Mouse (Mus musculus) T-helper 1 cell (primary cell): ENCODE results near the gene Psen1.

Experiments used
- in situ Hi-C: fragments of 300-600 bp; cut with MboI, MseI; formaldehyde crosslinking; loops from one replicate; pipeline ENCODE4 v1.15.1; 2025; ENCODE audit warnings: high pct_unique_total_duplicates

Psen1 gene

GRCm38 (mm10) chr12:83775621-83776020 is 87.7 kb downstream of the Psen1 start:
- in situ Hi-C loops: no loop called here

GRCm38 (mm10) chr12:83776766-83777165 is 88.8 kb downstream of the Psen1 start:
- in situ Hi-C loops: no loop called here

DNA sequence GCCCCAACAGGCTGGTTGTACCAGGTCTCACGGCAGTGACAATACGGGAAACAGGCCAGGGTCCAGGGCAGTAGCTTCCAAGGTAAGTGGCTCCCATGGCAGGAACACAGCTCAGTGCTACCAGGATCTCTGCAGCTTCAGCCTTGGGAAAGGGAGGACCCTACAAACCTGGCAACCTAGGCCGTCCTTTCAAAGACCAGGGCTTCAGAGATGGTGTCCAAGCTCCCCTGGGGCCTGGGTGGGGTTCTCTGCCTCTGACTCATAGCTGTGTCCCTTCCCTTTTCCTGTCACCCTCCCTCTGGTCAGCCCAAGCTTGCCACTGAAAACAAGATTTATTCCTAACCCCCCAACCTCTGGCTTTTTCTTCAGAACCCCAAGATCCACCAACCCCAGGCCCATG is 92.2 kb downstream of the Psen1 start:
- in situ Hi-C loops: no loop called here

DNA sequence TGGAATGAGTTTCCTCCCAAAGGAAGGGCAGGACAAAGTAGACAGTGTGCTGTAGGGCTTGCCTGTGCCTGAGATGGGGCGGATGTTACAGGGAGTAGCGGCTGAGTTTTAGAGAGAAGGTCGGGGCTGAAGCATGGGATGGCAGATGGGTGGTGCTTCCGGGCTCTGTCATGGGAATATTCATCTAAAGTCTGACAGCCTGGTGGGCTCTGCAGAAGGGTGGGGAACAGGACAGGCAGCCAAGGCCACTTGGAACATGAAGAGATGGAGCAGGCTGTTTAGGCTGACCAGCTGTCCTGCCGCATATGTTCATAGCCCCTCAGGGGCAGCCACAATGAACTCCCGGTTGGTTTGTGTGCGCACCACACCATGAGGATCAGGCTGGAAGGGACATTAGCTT is 93.3 kb downstream of the Psen1 start:
- in situ Hi-C loops: no loop called here

DNA sequence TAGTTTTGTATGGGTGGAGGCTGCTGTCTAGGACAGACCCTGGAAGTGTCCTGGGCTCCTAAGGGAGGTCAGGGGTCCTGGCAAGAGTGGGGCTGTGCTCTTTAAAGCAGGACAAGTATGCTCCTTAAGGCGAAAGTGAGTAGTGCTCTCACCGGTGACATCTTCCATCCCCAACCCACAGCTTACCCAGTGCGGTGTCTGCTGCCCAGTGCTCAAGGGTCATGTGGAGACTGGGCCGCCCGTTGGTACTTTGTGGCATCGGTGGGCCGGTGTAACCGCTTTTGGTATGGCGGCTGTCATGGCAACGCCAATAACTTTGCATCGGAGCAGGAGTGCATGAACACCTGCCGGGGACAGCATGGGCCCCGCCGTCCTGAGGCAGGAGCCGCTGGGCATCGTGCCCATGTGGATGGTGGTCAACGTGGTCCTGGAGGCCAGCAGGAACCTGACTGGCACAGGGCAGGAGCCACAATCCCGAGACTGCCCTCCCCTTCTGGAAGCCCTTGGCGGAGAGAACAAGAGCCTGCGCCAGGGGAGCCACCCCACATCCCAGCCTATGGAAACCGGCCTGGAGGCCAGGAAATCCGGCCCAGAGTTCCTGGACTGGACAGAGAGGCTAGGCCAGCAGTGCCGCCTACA is 93.8 kb downstream of the Psen1 start:
- in situ Hi-C loops: no loop called here

DNA sequence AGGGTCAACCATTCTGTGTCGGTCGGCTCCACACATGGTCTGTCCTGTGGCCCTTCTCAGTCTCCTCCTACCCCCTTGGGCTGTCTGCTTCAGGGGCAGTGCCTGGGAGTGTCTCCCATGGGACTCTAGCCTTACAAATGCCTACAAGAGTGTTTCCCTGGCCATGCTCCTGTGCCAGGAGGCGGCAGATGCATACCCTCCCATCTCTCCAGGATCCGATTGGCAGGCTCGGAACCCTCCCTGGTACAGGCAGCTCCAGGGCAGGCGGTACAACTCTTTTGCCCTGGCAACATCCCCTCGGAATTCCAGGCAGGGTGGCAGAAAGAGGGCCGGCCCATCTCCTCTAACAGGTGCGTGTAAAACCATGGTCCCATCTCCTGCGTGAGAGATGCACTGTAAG is 94.7 kb downstream of the Psen1 start:
- in situ Hi-C loops: no loop called here
